Mouse (Mus musculus) heart, postnatal 25 days (tissue): ENCODE data around the gene Rps25. TPM values are rescaled to one million over a fixed set of nuclear protein-coding genes. Genes with fewer than 3 reads are reported as not detected.
"Not testable (repeated sequence)": the region's sequence is repeated elsewhere in the genome, so short reads cannot be mapped to it uniquely, and the experiment has no call there.

Source experiments
- DNase-seq: peaks from one replicate; pipeline ENCODE4 v3.0.0; 2022; ENCODE audit warnings: low spot score
- intact Hi-C: fragments of 180-260 bp; cut with DNase I; formaldehyde crosslinking; loops from one replicate; pipeline ENCODE4 v1.15.1; 2025
- total RNA-seq, 2 experiments: library from RNA; stranded (reverse); gene quantifications; 2 replicates each; pipeline ENCODE4 v1.2.3; 2021

Gene Rps25
- 100 to 1,000 TPM; 745 to 824 TPM for total RNA-seq

GRCm38 (mm10) chr9:44406906-44407751 lies at the start of gene Rps25, which contains the start of gene Trappc4:
Rps25 (plus strand) TSS chr9:44407139.
Trappc4 (minus strand) TSS chr9:44407600.
- DNase-seq, result peak; percentile 87
- intact Hi-C loops, result no loop called here

DNA sequence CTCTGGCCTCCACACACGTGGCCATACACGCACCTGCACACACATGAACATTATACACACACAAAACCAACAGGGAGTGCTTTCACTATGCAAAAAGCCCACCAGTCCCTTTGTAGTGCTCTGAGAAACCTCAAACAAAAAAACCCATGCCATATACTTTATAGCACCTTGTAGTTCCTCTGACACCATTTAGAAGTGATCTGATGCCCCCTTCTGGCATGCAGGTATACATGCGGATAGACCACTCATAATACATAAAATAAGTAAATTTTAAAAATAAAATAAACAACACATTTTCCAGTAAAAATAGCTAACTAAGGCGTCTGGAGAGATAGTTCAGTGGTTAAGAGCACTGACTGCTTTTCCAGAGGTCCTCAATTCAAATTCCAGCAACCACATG lies 49.7 kb upstream of the Rps25 start:
- DNase-seq, result no peak
- intact Hi-C loops, result loop anchor here (5.0 kb wide), 1 partner anchor 110 kb away; no protein-coding TSS in a partner anchor

DNA sequence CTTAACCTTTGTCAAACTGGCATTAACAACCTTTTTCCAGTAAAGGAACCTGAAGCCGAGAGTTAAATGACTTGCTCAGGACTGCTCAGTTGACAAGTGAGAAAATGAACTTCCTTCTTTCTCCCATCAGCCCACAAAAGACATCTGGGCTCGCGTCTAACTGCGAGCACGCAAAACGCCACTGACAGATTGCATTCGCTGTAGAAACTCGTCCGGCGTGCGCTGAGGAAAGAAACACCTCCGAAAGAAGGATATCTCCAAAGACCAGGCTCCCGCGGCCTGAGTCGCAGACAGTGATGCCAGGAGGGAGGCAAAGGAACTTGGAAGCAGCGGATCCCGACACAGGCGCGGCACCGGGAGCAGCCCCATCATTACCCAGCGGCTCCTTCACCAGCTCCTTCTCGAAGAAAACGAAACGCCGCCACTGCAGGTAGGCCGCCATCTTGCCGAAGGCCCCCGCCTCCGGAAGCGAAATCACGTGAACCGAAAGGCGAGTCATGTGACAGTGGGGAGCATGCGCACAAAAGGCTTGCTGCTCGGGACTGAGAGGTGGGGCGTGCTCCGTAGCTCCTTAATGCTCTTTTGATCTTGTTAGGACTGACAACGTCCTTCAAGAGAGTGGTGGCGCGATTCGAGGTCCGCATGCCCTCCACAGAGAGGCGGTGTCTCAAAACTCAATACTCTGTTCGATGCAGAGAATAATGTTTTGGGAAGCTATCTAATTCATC lies 45.6 kb upstream of the Rps25 start, which contains the start of gene Vps11:
Gene Vps11 (minus strand): TSS at position 481 of the 728 bp plus-strand sequence.
- intact Hi-C loops, result no loop called here
- DNase-seq, result peak; percentile 87

DNA sequence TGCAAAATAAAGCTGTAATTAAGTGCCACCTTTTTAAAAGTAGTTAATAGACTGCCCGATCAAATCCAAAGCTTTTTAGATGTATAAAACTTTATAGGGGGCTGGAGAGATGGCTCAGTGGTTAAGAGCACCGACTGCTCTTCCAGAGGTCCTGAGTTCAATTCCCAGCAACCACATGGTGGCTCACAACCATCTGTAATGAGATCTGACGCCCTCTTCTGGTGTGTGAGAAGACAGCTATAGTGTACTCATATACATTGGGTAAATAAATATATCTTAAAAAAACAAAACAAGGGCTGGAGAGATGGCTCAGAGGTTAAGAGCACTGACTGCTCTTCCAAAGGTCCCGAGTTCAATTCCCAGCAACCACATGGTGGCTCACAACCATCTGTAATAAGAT lies 45.0 kb upstream of the Rps25 start:
- intact Hi-C loops, result not testable (repeated sequence)

GRCm38 (mm10) chr9:44364480-44364879 lies 42.5 kb upstream of the Rps25 start:
- intact Hi-C loops, result no loop called here
- DNase-seq, result no peak

More for the DNA sequence above, 45.0 kb upstream of the Rps25 start:
- DNase-seq, result not testable (repeated sequence)

GRCm38 (mm10) chr9:44373386-44373785 lies 33.6 kb upstream of the Rps25 start:
- DNase-seq, result no peak
- intact Hi-C loops, result no loop called here

DNA sequence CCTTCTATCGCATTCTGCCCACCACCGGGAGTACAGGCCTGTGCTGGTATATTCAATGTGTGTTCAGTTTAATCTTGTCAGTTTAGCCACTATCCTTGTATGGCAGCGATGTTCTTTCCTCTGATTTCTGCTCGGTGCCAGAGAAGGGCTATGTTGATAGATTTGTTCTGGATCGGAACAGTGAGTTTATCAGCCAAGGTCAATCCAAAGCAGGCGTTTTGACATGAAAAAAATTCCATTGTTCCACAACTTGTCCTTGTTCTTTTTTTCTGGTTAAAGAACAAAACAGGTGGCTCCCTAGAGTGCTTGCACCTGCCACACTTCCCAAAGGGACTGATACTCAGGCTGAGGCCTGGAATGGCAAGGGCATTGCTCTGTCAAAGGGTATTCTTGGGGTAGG lies 30.8 kb upstream of the Rps25 start:
- intact Hi-C loops, result no loop called here
- no peak for DNase-seq

GRCm38 (mm10) chr9:44377335-44377734 lies 29.6 kb upstream of the Rps25 start:
- intact Hi-C loops, DNase-seq: not testable (repeated sequence)

- DNase-seq, result no peak
- intact Hi-C loops, result no loop called here
Observed at GRCm38 (mm10) chr9:44378153-44378730, 28.7 kb upstream of the Rps25 start.

- DNase-seq, result peak; percentile 98
- intact Hi-C loops, result no loop called here
Observed at GRCm38 (mm10) chr9:44379054-44379834, 27.7 kb upstream of the Rps25 start, which contains the start of gene Hyou1. Hyou1 (plus strand) TSS chr9:44379490.

DNA sequence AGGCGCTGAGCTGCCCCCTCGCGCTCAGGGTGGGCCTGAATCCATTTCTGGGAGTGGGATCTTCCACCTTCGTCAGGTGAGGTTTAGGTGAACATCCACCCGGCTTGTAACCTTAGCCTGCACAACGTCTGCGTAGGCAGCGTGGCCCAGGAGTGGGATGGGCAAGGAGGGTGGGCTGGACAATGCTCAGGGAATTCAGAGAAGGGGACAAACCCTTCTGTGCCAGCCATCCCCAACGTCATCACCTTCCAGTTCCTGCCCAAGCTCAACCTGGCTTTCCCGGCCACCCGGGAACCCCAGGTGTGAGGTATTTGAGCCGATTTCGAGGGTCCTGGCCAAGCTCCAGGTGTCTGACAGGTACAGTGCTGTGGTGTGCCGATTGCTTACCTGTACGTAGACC lies 27.1 kb upstream of the Rps25 start:
- no peak for DNase-seq
- intact Hi-C loops, result no loop called here

DNA sequence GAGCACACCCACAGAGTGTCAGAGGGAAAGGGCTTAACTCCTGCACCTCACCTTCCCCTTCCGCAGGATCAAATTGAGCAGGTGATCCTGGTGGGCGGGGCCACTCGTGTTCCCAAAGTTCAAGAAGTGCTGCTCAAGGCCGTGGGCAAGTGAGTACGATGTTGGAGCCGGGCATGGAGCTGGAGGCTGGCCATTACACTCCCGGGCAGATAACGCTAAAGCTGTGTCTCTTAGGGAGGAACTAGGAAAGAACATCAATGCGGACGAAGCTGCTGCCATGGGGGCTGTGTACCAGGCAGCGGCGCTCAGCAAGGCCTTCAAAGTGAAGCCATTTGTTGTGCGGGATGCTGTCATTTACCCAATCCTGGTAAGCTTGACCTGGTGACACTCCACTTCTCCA lies 22.3 kb upstream of the Rps25 start:
- DNase-seq, result no peak
- intact Hi-C loops, result no loop called here

GRCm38 (mm10) chr9:44387221-44387620 lies 19.7 kb upstream of the Rps25 start:
- DNase-seq, result no peak
- intact Hi-C loops, result loop anchor here (5.0 kb wide), 1 partner anchor 95 kb away; no protein-coding TSS in a partner anchor

DNA sequence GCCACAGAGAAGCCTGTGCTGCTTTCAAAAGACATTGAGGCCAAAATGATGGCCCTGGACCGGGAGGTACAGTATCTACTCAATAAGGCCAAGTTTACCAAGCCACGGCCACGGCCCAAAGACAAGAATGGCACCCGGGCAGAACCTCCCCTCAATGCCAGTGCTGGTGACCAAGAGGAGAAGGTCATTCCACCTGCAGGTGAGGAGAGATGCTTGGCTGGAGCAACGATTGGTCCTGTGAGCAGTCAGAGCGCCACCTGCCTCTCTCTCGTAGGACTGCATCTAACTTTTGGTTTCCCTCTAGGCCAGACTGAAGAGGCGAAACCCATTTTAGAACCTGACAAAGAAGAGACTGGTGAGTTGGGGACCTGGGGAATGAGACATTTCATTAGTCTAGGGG lies 17.7 kb upstream of the Rps25 start:
- no peak for DNase-seq
- intact Hi-C loops, result loop anchor here (5.0 kb wide), 1 partner anchor 97 kb away; no protein-coding TSS in a partner anchor

- intact Hi-C loops, result loop anchor here (2.0 to 5.0 kb wide), 3 partner anchors 151 to 404 kb away; partner anchors contain the start of gene Ccdc153
- no peak for DNase-seq
Observed at GRCm38 (mm10) chr9:44391466-44391865, 15.5 kb upstream of the Rps25 start.

DNA sequence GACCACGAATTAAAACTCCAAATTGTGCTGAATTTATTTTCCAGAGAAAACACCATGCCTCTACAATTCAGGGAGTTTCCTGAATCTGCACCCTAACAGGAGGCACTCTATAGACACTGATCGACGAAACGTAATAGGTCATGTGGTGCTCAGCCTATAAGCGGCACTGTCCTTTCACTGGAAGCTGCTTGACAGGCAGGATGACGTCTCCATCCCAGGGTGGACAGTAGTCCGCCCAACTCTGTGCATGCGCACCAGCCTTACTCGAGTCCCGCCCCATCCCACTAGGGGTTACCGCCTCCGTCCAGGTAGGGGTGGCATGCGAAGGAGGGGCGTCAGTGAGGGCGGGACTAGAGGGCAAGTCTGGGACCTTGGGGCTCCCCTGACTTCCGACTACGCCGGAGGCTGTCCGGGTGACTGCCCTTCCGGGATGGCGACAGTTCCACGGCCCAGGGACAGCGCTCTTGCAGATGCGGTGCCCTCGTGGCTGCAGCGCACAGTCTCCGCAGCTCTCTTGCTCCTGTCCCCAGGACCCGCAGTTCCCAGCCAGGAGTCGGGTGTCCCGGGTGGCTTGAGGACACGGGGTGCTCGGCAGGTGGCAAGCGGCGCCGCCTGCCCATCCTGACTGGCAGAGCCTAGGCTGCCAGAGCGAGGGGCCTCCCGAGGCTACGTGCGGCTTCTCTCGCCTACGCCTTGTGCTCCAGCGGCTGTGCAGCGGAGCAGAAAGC lies 10.1 kb upstream of the Rps25 start, which contains the start of gene Slc37a4:
Gene Slc37a4 (plus strand): TSS at position 169 of the 728 bp plus-strand sequence.
- DNase-seq, result peak; percentile 95
- intact Hi-C loops, result no loop called here

- intact Hi-C loops, result no loop called here
- no peak for DNase-seq
Observed at GRCm38 (mm10) chr9:44398087-44398486, 8.9 kb upstream of the Rps25 start.

GRCm38 (mm10) chr9:44398551-44398950 lies 8.4 kb upstream of the Rps25 start:
- DNase-seq, result no peak
- intact Hi-C loops, result no loop called here
